In genomic region chr13:41644591-41645482, GRCm38 (mm10) we compare ENCODE assay signal across 17 mouse cellular contexts. TPM values are rescaled to one million over a fixed set of nuclear protein-coding genes. Genes with fewer than 3 reads are reported as not detected.
A peak's percentile ranks its signal among the peaks of the same experiment; 100 is the strongest.
DNase-seq lines count a peak whose midpoint lies in the region; ATAC-seq and TF ChIP-seq lines count a peak whose summit lies in the region.
"Had no signal": no experiment of that assay in that cellular context is flagged by ENCODE, and none has a peak within 500 bp of the region (broad histone marks: within the 10 kb centered on the region; RNA-seq: fewer than 3 reads in every experiment).

No protein-coding gene starts in this region.

- no peak overlapping the region for H3K4me2 ChIP-seq in intestine, embryonic 15.5 days (replicated peaks)
- H3K4me2 ChIP-seq in intestine, postnatal 0 days (replicated peaks; ENCODE audit: low read depth) = no peak overlapping the region
- no peak overlapping the region for H3K4me2 ChIP-seq in intestine, embryonic 16.5 days (ENCODE audit: low read depth, low read length)
- no peak overlapping the region for H3K4me2 ChIP-seq in liver, embryonic 12.5 days
- H3K4me2 ChIP-seq: limb, embryonic 13.5 days had no signal

- no peak for DNase-seq in heart, adult 2 months
- DNase-seq in heart, adult 8-10 months (ENCODE audit: low spot score) = no peak
- peak; percentile 13 for DNase-seq in lung, postnatal 10 days
- no peak for DNase-seq in lung, adult 2 months
- DNase-seq: adrenal gland, adult 2 months; cerebellum, adult 8-10 months; gastrocnemius, postnatal 14 days; liver, postnatal 0 days; right cerebral cortex, adult 18-20 months; thymus, adult 18-20 months had no signal

- H3K27me3 ChIP-seq in heart, adult 2 months (ENCODE audit: control insufficient read depth, insufficient read depth, low read length) = no peaks in the 10 kb centered on the region
- H3K27me3 ChIP-seq in intestine, embryonic 15.5 days (replicated peaks) = no peaks in the 10 kb centered on the region
- no peaks in the 10 kb centered on the region for H3K27me3 ChIP-seq in intestine, postnatal 0 days (replicated peaks; ENCODE audit: control insufficient read depth, insufficient read depth, low read length)
- H3K27me3 ChIP-seq in intestine, embryonic 16.5 days (replicated peaks; ENCODE audit: control insufficient read depth, insufficient read depth, low read length) = no peaks in the 10 kb centered on the region
- no peaks in the 10 kb centered on the region for H3K27me3 ChIP-seq in liver, embryonic 12.5 days (replicated peaks)
- H3K27me3 ChIP-seq: limb, embryonic 13.5 days had no signal

- TF ChIP-seq EP300 in heart, adult 2 months (IDR thresholded peaks at IDR 0.05; ENCODE audit: insufficient read depth, low read depth, low read length) = no peak

- no peaks in the 10 kb centered on the region for H3K9me3 ChIP-seq in intestine, embryonic 15.5 days
- no peaks in the 10 kb centered on the region for H3K9me3 ChIP-seq in intestine, postnatal 0 days (ENCODE audit: control insufficient read depth)
- no peaks in the 10 kb centered on the region for H3K9me3 ChIP-seq in intestine, embryonic 16.5 days (ENCODE audit: control insufficient read depth, low read length)
- no peaks in the 10 kb centered on the region for H3K9me3 ChIP-seq in liver, embryonic 12.5 days (replicated peaks)
- H3K9me3 ChIP-seq: limb, embryonic 13.5 days had no signal

- no peaks in the 10 kb centered on the region for H3K79me2 ChIP-seq in heart, adult 2 months (replicated peaks; ENCODE audit: control insufficient read depth, insufficient read depth, low read length)

- peaks cover 2% of the 10 kb centered on the region for H3K36me3 ChIP-seq in heart, adult 2 months (ENCODE audit: control insufficient read depth, insufficient read depth, low read length)
- no peaks in the 10 kb centered on the region for H3K36me3 ChIP-seq in intestine, embryonic 15.5 days
- no peaks in the 10 kb centered on the region for H3K36me3 ChIP-seq in intestine, postnatal 0 days (ENCODE audit: control insufficient read depth, insufficient read depth)
- no peaks in the 10 kb centered on the region for H3K36me3 ChIP-seq in intestine, embryonic 16.5 days (ENCODE audit: control insufficient read depth, insufficient read depth, low read length)
- no peaks in the 10 kb centered on the region for H3K36me3 ChIP-seq in liver, embryonic 12.5 days
- H3K36me3 ChIP-seq: limb, embryonic 13.5 days had no signal

- WGBS in heart, adult 2 months = 64% methylated on average over 10 of the region's 10 CpGs
- WGBS in intestine, embryonic 15.5 days = 42% methylated on average over 10 of the region's 10 CpGs
- WGBS in intestine, postnatal 0 days = 37% methylated on average over 10 of the region's 10 CpGs
- WGBS in lung, adult 2 months = 55% methylated on average over 10 of the region's 10 CpGs
- WGBS in intestine, embryonic 16.5 days = 47% methylated on average over 10 of the region's 10 CpGs
- 59% methylated on average over 10 of the region's 10 CpGs for WGBS in liver, embryonic 12.5 days (ENCODE audit: insufficient replicate concordance)

- no peak for TF ChIP-seq POLR2A in heart, adult 2 months (IDR thresholded peaks at IDR 0.05; ENCODE audit: insufficient read depth, low read depth, low read length)
- no peak for TF ChIP-seq POLR2A in lung, adult 2 months (IDR thresholded peaks at IDR 0.05; ENCODE audit: borderline replicate concordance, extremely low read depth, low read depth, low read length)

- no peak for TF ChIP-seq CTCF in heart, adult 2 months (IDR thresholded peaks at IDR 0.05)
- no peak for TF ChIP-seq CTCF in intestine, postnatal 0 days (IDR thresholded peaks at IDR 0.05; ENCODE audit: low read depth)
- no peak for TF ChIP-seq CTCF in lung, adult 2 months (IDR thresholded peaks at IDR 0.05; ENCODE audit: insufficient read depth, low read length)

- intact Hi-C loops in heart, adult 2 months (cut with DNase I) = loop anchor here (5.0 to 10.0 kb wide), 4 partner anchors 407 to 942 kb away; partner anchors contain the start of genes Edn1 and Hivep1

- H3K4me3 ChIP-seq in heart, adult 2 months = no peak overlapping the region
- no peak overlapping the region for H3K4me3 ChIP-seq in intestine, embryonic 15.5 days (replicated peaks)
- no peak overlapping the region for H3K4me3 ChIP-seq in intestine, postnatal 0 days (ENCODE audit: low read depth, low read length)
- no peak overlapping the region for H3K4me3 ChIP-seq in lung, adult 2 months (replicated peaks; ENCODE audit: extremely low read depth, low read depth, low read length)
- no peak overlapping the region for H3K4me3 ChIP-seq in intestine, embryonic 16.5 days (ENCODE audit: low read length)
- no peak overlapping the region for H3K4me3 ChIP-seq in liver, embryonic 12.5 days
- H3K4me3 ChIP-seq: limb, embryonic 13.5 days had no signal

- peaks cover 7% of the 10 kb centered on the region for H3K4me1 ChIP-seq in heart, adult 2 months (ENCODE audit: control insufficient read depth, insufficient read depth, low read length)
- H3K4me1 ChIP-seq in intestine, embryonic 15.5 days (replicated peaks) = peaks cover 9% of the 10 kb centered on the region; the same call in 1 of the 2 replicates
- no peaks in the 10 kb centered on the region; the same call in 1 of the 2 replicates for H3K4me1 ChIP-seq in intestine, postnatal 0 days (replicated peaks; ENCODE audit: control insufficient read depth, insufficient read depth, low read length)
- peaks cover 11% of the 10 kb centered on the region; the same call in 1 of the 2 replicates for H3K4me1 ChIP-seq in lung, adult 2 months (ENCODE audit: control insufficient read depth, insufficient read depth, low read length)
- peaks cover 10% of the 10 kb centered on the region for H3K4me1 ChIP-seq in intestine, embryonic 16.5 days (ENCODE audit: control insufficient read depth, insufficient read depth, low read length)
- no peaks in the 10 kb centered on the region for H3K4me1 ChIP-seq in liver, embryonic 12.5 days

- ATAC-seq in intestine, embryonic 15.5 days = 0 out of 2 replicates have a peak, but pooled peaks have one; percentile 36
- ATAC-seq in intestine, postnatal 0 days = no peak
- peak; percentile 58; the same call in 1 of the 2 replicates for ATAC-seq in intestine, embryonic 16.5 days
- no peak for ATAC-seq in liver, embryonic 12.5 days
- ATAC-seq: forebrain, embryonic 16.5 days; inflammation-experienced regulatory T-cells, adult 6 months; liver, postnatal 0 days had no signal

- no peak overlapping the region for H3K9ac ChIP-seq in heart, adult 2 months (ENCODE audit: low read depth, low read length)
- no peak overlapping the region for H3K9ac ChIP-seq in intestine, embryonic 15.5 days
- no peak overlapping the region for H3K9ac ChIP-seq in intestine, postnatal 0 days (ENCODE audit: low read depth, low read length)
- no peak overlapping the region for H3K9ac ChIP-seq in intestine, embryonic 16.5 days (ENCODE audit: low read depth, low read length)
- no peak overlapping the region for H3K9ac ChIP-seq in liver, embryonic 12.5 days
- H3K9ac ChIP-seq: limb, embryonic 13.5 days; liver, postnatal 0 days had no signal

- H3K27ac ChIP-seq in heart, adult 2 months = peak overlapping the region; percentile 91
- H3K27ac ChIP-seq in intestine, embryonic 15.5 days = no peak overlapping the region
- no peak overlapping the region for H3K27ac ChIP-seq in intestine, postnatal 0 days (ENCODE audit: low read depth, low read length)
- H3K27ac ChIP-seq in intestine, embryonic 16.5 days (ENCODE audit: low read length) = no peak overlapping the region
- no peak overlapping the region for H3K27ac ChIP-seq in liver, embryonic 12.5 days
- H3K27ac ChIP-seq: limb, embryonic 13.5 days had no signal

RNA-seq across cellular contexts. Expression of gene Tmem170b, which starts 39.1 kb away (rescaled TPM):
- total RNA-seq in heart, adult 2 months (2021) = 10 to 100 TPM; 22.0 to 27.1 TPM
- polyA plus RNA-seq in heart, adult 2 months (2012; rRNA removed) = 3.6 and 7.1 TPM in 2 replicates
- 10 to 100 TPM; 22.2 to 26.4 (median 24.5) TPM for total RNA-seq in heart, adult 8-10 months (2022)
- 11.0 and 11.2 TPM in 2 replicates for polyA plus RNA-seq in intestine, embryonic 15.5 days (2015; fragmentation: Nextera tagmentation; extraction: Ambion mirVana)
- polyA plus RNA-seq in intestine, postnatal 0 days (2015; fragmentation: Nextera tagmentation; extraction: Ambion mirVana) = 7.7 and 8.9 TPM in 2 replicates
- 5.4 and 6.6 TPM in 2 replicates for polyA plus RNA-seq in lung, adult 2 months (2012; rRNA removed)
- 10.4 and 10.9 TPM in 2 replicates for polyA plus RNA-seq in intestine, embryonic 16.5 days (2015; fragmentation: Nextera tagmentation; extraction: Ambion mirVana)
- polyA plus RNA-seq in liver, embryonic 12.5 days (2016; fragmentation: Nextera tagmentation; extraction: Ambion mirVana) = 7.3 and 7.6 TPM in 2 replicates

Comparison
In these comparisons a context has a peak if more than half of its experiments do, and no peak if none do; other contexts are left out.
1. ATAC-seq: peak in intestine, embryonic 15.5 days (single experiment) and intestine, embryonic 16.5 days (single experiment); none in intestine, postnatal 0 days (single experiment) and liver, embryonic 12.5 days (single experiment).